Mouse (Mus musculus) neural tube, embryonic 14.5 days (tissue): Measurements from ENCODE around the gene C1d. TPM values are rescaled to one million over a fixed set of nuclear protein-coding genes. Genes with fewer than 3 reads are reported as not detected.

Experiments
- ATAC-seq: fragments of 200-750 bp; cut with Nextera tagmentation; 2 replicates; pipeline ENCODE4 v1.8.0; 2017; ENCODE audit warnings: low read depth, mild to moderate bottlenecking, moderate TSS enrichment, moderate library complexity
- H3K27ac ChIP-seq: fragments of 300-500 bp; sonication (generic); 2 replicates; pipeline ENCODE4 v1.5.1; 2014; ENCODE audit warnings: low read depth, mild to moderate bottlenecking, control low read depth, low read length, moderate library complexity, mixed read lengths
- H3K27me3 ChIP-seq: fragments of 300-500 bp; sonication (generic); 2 replicates; pipeline ENCODE4 v1.6.1; 2014; ENCODE audit warnings: low read length; ENCODE audit not compliant: control insufficient read depth, insufficient read depth
- H3K36me3 ChIP-seq: fragments of 300-500 bp; sonication (generic); 2 replicates; pipeline ENCODE4 v1.6.1; 2014; ENCODE audit warnings: low read length, mixed read lengths; ENCODE audit not compliant: control insufficient read depth, insufficient read depth
- H3K4me1 ChIP-seq: fragments of 300-500 bp; sonication (generic); 2 replicates; pipeline ENCODE4 v1.6.1; 2014; ENCODE audit warnings: low read length; ENCODE audit not compliant: control insufficient read depth, insufficient read depth
- H3K4me2 ChIP-seq: fragments of 300-500 bp; sonication (generic); 2 replicates; pipeline ENCODE4 v1.6.1; 2014; ENCODE audit warnings: mild to moderate bottlenecking, low read depth, low read length, control low read depth
- H3K4me3 ChIP-seq: fragments of 300-500 bp; sonication (generic); 2 replicates; pipeline ENCODE4 v1.5.1; 2014; ENCODE audit warnings: low read depth, low read length, control low read depth, mixed read lengths
- H3K9ac ChIP-seq: fragments of 300-500 bp; sonication (generic); replicated peaks from 2 replicates; pipeline ENCODE4 v1.6.1; 2014; ENCODE audit warnings: low read depth, mild to moderate bottlenecking, control low read depth, low read length, mixed read lengths
- H3K9me3 ChIP-seq: fragments of 300-500 bp; sonication (generic); 2 replicates; pipeline ENCODE4 v1.6.1; 2016; ENCODE audit warnings: low read length; ENCODE audit not compliant: control insufficient read depth
- whole genome bisulfite sequencing: fragments of 180-500 bp; shearing (Covaris S2); extraction: QIAGEN DNeasy Blood & Tissue Kit; methylation state at CpG from one replicate; pipeline ENCODE4 v1.1.7; 2014; 5-methylcytosine and 5-hydroxymethylcytosine counted together
- polyA plus RNA-seq: library from polyadenylated mRNA; unstranded; fragments of >200 nt; fragmentation: Nextera tagmentation; extraction: Ambion mirVana; gene quantifications from 2 replicates; pipeline ENCODE4 v1.2.1, GENCODE M21; 2014

Gene C1d
- polyA plus RNA-seq = 154 and 178 TPM in 2 replicates

- no peaks in the 10 kb centered on the region for H3K9me3 ChIP-seq
- H3K27ac ChIP-seq = peak within 1 kb of the TSS; percentile 91
- no peaks in the 10 kb centered on the region for H3K27me3 ChIP-seq
- no peaks in the 10 kb centered on the region for H3K36me3 ChIP-seq
- 1% methylated on average over 33 of the region's 33 CpGs for WGBS
- peaks cover 11% of the 10 kb centered on the region; the same call in 1 of the 2 replicates for H3K4me1 ChIP-seq
- H3K4me3 ChIP-seq = peak within 1 kb of the TSS; percentile 78
- ATAC-seq = peak; percentile 94
- H3K9ac ChIP-seq = peak within 1 kb of the TSS; percentile 86
- peak within 1 kb of the TSS; percentile 93 for H3K4me2 ChIP-seq
Measured at GRCm38 (mm10) chr11:17257443-17257842, at the start of gene C1d. C1d (plus strand) TSS chr11:17257579.

GRCm38 (mm10) chr11:17211258-17212140 is 45.9 kb upstream of the C1d start, which contains the start of gene Pno1:
Pno1 (minus strand) TSS chr11:17211568.
- Histone ChIP-seq H3K27ac (peak within 1 kb of the TSS; percentile 84), H3K27me3 (no peaks in the 10 kb centered on the region), H3K4me2 (peak within 1 kb of the TSS; percentile 73), H3K36me3 (peaks cover 2% of the 10 kb centered on the region; the same call in 1 of the 2 replicates), H3K9ac (peak within 1 kb of the TSS; percentile 72), H3K4me3 (peak within 1 kb of the TSS; percentile 55), H3K9me3 (no peaks in the 10 kb centered on the region), H3K4me1 (peaks cover 15% of the 10 kb centered on the region)
- peak; percentile 99 for ATAC-seq
- under 1% methylated on average over 63 of the region's 65 CpGs for WGBS

- ATAC-seq = no peak
- WGBS = 3% methylated on average over 10 of the region's 10 CpGs
- H3K4me2 ChIP-seq = peak overlapping the region; percentile 73
- H3K27me3 ChIP-seq = no peaks in the 10 kb centered on the region
- H3K9me3 ChIP-seq = no peaks in the 10 kb centered on the region
- H3K36me3 ChIP-seq = peaks cover 2% of the 10 kb centered on the region; the same call in 1 of the 2 replicates
- H3K4me3 ChIP-seq = peak overlapping the region; percentile 55
- peaks cover 15% of the 10 kb centered on the region for H3K4me1 ChIP-seq
- peak overlapping the region; percentile 84; the same call in 1 of the 2 replicates for H3K27ac ChIP-seq
- peak overlapping the region; percentile 72 for H3K9ac ChIP-seq
Measured at GRCm38 (mm10) chr11:17212141-17212495, 45.3 kb upstream of the C1d start.

- WGBS = 86% methylated on average over 5 of the region's 5 CpGs
- no peak overlapping the region for H3K27ac ChIP-seq
- peaks cover 1% of the 10 kb centered on the region; the same call in 1 of the 2 replicates for H3K36me3 ChIP-seq
- H3K9me3 ChIP-seq = no peaks in the 10 kb centered on the region
- H3K27me3 ChIP-seq = no peaks in the 10 kb centered on the region
- peak overlapping the region; percentile 73; the same call in 1 of the 2 replicates for H3K4me2 ChIP-seq
- H3K4me1 ChIP-seq = peaks cover 15% of the 10 kb centered on the region
- ATAC-seq = no peak
- no peak overlapping the region; the same call in 1 of the 2 replicates for H3K4me3 ChIP-seq
- no peak overlapping the region for H3K9ac ChIP-seq
Measured at GRCm38 (mm10) chr11:17212903-17213509, 44.4 kb upstream of the C1d start.

- Histone ChIP-seq H3K4me3 (no peak overlapping the region), H3K9me3 (no peaks in the 10 kb centered on the region), H3K36me3 (no peaks in the 10 kb centered on the region), H3K9ac (no peak overlapping the region), H3K27ac (no peak overlapping the region), H3K27me3 (no peaks in the 10 kb centered on the region), H3K4me1 (peaks cover 13% of the 10 kb centered on the region), H3K4me2 (no peak overlapping the region)
- 88% methylated on average over 3 of the region's 3 CpGs for WGBS
- ATAC-seq = no peak
Measured at GRCm38 (mm10) chr11:17215475-17215874, 41.9 kb upstream of the C1d start.

- Histone ChIP-seq H3K4me2 (no peak overlapping the region), H3K4me3 (no peak overlapping the region), H3K36me3 (0 out of 2 replicates have a peak, but pooled peaks cover 5% of the 10 kb centered on the region), H3K4me1 (no peaks in the 10 kb centered on the region), H3K27ac (no peak overlapping the region), H3K27me3 (no peaks in the 10 kb centered on the region), H3K9ac (no peak overlapping the region), H3K9me3 (no peaks in the 10 kb centered on the region)
- no peak for ATAC-seq
- WGBS = 94% methylated on average over 8 of the region's 8 CpGs
Measured at GRCm38 (mm10) chr11:17221126-17221525, 36.3 kb upstream of the C1d start.

- no peak overlapping the region for H3K27ac ChIP-seq
- peaks cover 14% of the 10 kb centered on the region; the same call in 1 of the 2 replicates for H3K36me3 ChIP-seq
- no peak for ATAC-seq
- no peak overlapping the region for H3K4me3 ChIP-seq
- no peaks in the 10 kb centered on the region for H3K27me3 ChIP-seq
- H3K4me2 ChIP-seq = no peak overlapping the region
- no peak overlapping the region for H3K9ac ChIP-seq
- WGBS = 87% methylated on average over 5 of the region's 5 CpGs
- no peaks in the 10 kb centered on the region for H3K4me1 ChIP-seq
- no peaks in the 10 kb centered on the region for H3K9me3 ChIP-seq
Measured at GRCm38 (mm10) chr11:17232792-17233191, 24.6 kb upstream of the C1d start.

GRCm38 (mm10) chr11:17236449-17237037 is 20.8 kb upstream of the C1d start:
- Histone ChIP-seq H3K36me3 (peaks cover 6% of the 10 kb centered on the region; the same call in 1 of the 2 replicates), H3K9me3 (no peaks in the 10 kb centered on the region), H3K9ac (no peak overlapping the region), H3K4me3 (no peak overlapping the region), H3K4me2 (no peak overlapping the region), H3K4me1 (no peaks in the 10 kb centered on the region), H3K27ac (no peak overlapping the region), H3K27me3 (no peaks in the 10 kb centered on the region)
- no peak for ATAC-seq
- 91% methylated on average over 5 of the region's 5 CpGs for WGBS
